ENCODE assay signal across 8 mouse cellular contexts in the genomic region with DNA sequence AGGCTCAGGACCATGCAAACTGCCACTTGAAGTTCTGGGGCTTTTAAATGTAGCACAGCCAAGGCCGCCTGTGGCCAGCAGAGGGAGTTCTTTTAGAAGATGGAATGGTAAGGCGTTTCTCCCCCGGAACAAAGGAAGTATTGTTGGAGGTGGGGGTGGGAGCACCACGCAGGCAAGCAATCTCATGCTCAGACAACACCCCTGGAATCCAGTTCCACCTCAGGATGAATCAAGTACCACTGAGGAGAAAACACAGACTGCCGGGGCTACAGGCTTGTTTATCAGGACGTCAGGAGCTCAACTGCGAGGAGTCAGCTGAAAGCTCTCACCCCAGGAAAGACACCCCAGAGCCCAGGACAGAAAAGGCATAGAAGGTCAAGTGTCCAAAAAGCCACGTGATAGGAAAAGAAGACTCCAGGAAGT. TPM values are rescaled to one million over a fixed set of nuclear protein-coding genes. Genes with fewer than 3 reads are reported as not detected.
DNase-seq lines count a peak whose midpoint lies in the region; ATAC-seq and TF ChIP-seq lines count a peak whose summit lies in the region.

No protein-coding gene starts in this region.

- peaks cover 5% of the 10 kb centered on the region; the same call in 1 of the 2 replicates for H3K36me3 ChIP-seq in ES-E14 (ENCODE audit: control insufficient read depth, insufficient read depth, low read length, poor library complexity, severe bottlenecking)
- no peaks in the 10 kb centered on the region for H3K36me3 ChIP-seq in forebrain, embryonic 12.5 days (replicated peaks)
- no peaks in the 10 kb centered on the region for H3K36me3 ChIP-seq in heart, postnatal 0 days (replicated peaks; ENCODE audit: control insufficient read depth, insufficient read depth, low read length)

- H3K4me3 ChIP-seq in ES-E14 (ENCODE audit: insufficient read depth in 1 of 2, low read depth in 1 of 2, low read length in 2 of 2, poor library complexity in 1 of 2, severe bottlenecking in 1 of 2): no peak overlapping the region
- peak overlapping the region; percentile 34 for H3K4me3 ChIP-seq in brown adipose tissue, adult 24 weeks (ENCODE audit: insufficient read depth, low read depth, low read length)
- no peak overlapping the region for H3K4me3 ChIP-seq in forebrain, embryonic 12.5 days (replicated peaks)
- H3K4me3 ChIP-seq in heart, postnatal 0 days (ENCODE audit: low read depth, low read length): no peak overlapping the region
- peak overlapping the region; percentile 3 for H3K4me3 ChIP-seq in lung, adult 2 months (replicated peaks; ENCODE audit: extremely low read depth, low read depth, low read length)

- peaks cover 0 to 22% of the 10 kb centered on the region in 2 experiments; a peak in 3 of 4 replicates for H3K4me1 ChIP-seq in ES-E14 (ENCODE audit: control insufficient read depth in 2 of 2, insufficient read depth in 2 of 2, low read length in 2 of 2, poor library complexity in 1 of 2)
- peaks cover 24% of the 10 kb centered on the region for H3K4me1 ChIP-seq in brown adipose tissue, adult 24 weeks (ENCODE audit: control insufficient read depth, insufficient read depth, insufficient read length, low read length)
- H3K4me1 ChIP-seq in forebrain, embryonic 12.5 days: peaks cover 35% of the 10 kb centered on the region
- H3K4me1 ChIP-seq in heart, postnatal 0 days (ENCODE audit: control insufficient read depth, insufficient read depth): peaks cover 23% of the 10 kb centered on the region
- H3K4me1 ChIP-seq in lung, adult 2 months (ENCODE audit: control insufficient read depth, insufficient read depth, low read length): peaks cover 32% of the 10 kb centered on the region

- in situ Hi-C loops in ES-E14 (cut with MboI; ENCODE audit: low sequenced_read_pairs in 2 of 2, unreplicated experiment in 2 of 2): no loop called here

- no peak for ATAC-seq in forebrain, embryonic 12.5 days (ENCODE audit: low FRiP score)
- no peak for ATAC-seq in heart, postnatal 0 days (ENCODE audit: insufficient read depth, low read depth)

- DNase-seq in ES-E14 (ENCODE audit: low read depth, low spot score): peak; percentile 90
- peak; percentile 82 for DNase-seq in heart, postnatal 0 days (ENCODE audit: low spot score)
- peak; percentile 66 to 85 for DNase-seq in kidney, postnatal 36 days
- DNase-seq in lung, adult 2 months: peak; percentile 71
- peak; percentile 74 for DNase-seq in retina, embryonic 14.5 days (ENCODE audit: low spot score)
- peak; percentile 74 to 75 for DNase-seq in thymus, postnatal 36 days

- no peak overlapping the region; the same call in 1 of the 2 replicates for H3K9ac ChIP-seq in ES-E14 (ENCODE audit: insufficient read depth, low read depth, low read length, poor library complexity, severe bottlenecking)
- no peak overlapping the region for H3K9ac ChIP-seq in forebrain, embryonic 12.5 days
- no peak overlapping the region for H3K9ac ChIP-seq in heart, postnatal 0 days (replicated peaks; ENCODE audit: low read depth, low read length)

- no peak for TF ChIP-seq POLR2A in lung, adult 2 months (IDR thresholded peaks at IDR 0.05; ENCODE audit: borderline replicate concordance, extremely low read depth, low read depth, low read length)

- peak; percentile 67; the same call in 1 of the 2 replicates for TF ChIP-seq EP300 in heart, postnatal 0 days (IDR thresholded peaks at IDR 0.05; ENCODE audit: low read depth)

- H3K9me3 ChIP-seq in ES-E14 (ENCODE audit: control insufficient read depth, insufficient read depth, low read depth, low read length): no peaks in the 10 kb centered on the region
- no peaks in the 10 kb centered on the region for H3K9me3 ChIP-seq in forebrain, embryonic 12.5 days
- no peaks in the 10 kb centered on the region for H3K9me3 ChIP-seq in heart, postnatal 0 days (replicated peaks; ENCODE audit: control insufficient read depth, low read length)

- WGBS in forebrain, embryonic 12.5 days: 24% methylated on average over 8 of the region's 8 CpGs
- WGBS in heart, postnatal 0 days: 11% methylated on average over 8 of the region's 8 CpGs
- 14% methylated on average over 8 of the region's 8 CpGs for whole genome bisulfite sequencing in lung, adult 2 months

- TF ChIP-seq CTCF in heart, postnatal 0 days (IDR thresholded peaks at IDR 0.05; ENCODE audit: low read depth): peak; percentile 75
- peak; percentile 74 for TF ChIP-seq CTCF in lung, adult 2 months (IDR thresholded peaks at IDR 0.05; ENCODE audit: insufficient read depth, low read length)

- peak overlapping the region; percentile 50; the same call in 1 of the 2 replicates for H3K27ac ChIP-seq in ES-E14 (ENCODE audit: insufficient read depth, low read depth, low read length, poor library complexity, severe bottlenecking)
- H3K27ac ChIP-seq in brown adipose tissue, adult 24 weeks (replicated peaks; ENCODE audit: low read depth, low read length): peak overlapping the region; percentile 62
- H3K27ac ChIP-seq in forebrain, embryonic 12.5 days: peak overlapping the region; percentile 69; the same call in 1 of the 2 replicates
- H3K27ac ChIP-seq in heart, postnatal 0 days (ENCODE audit: low read depth): peak overlapping the region; percentile 96

- no peaks in the 10 kb centered on the region for H3K27me3 ChIP-seq in forebrain, embryonic 12.5 days
- no peaks in the 10 kb centered on the region for H3K27me3 ChIP-seq in heart, postnatal 0 days (ENCODE audit: control insufficient read depth, insufficient read depth, low read length)

- no peak overlapping the region for H3K4me2 ChIP-seq in forebrain, embryonic 12.5 days
- peak overlapping the region; percentile 17; the same call in 1 of the 2 replicates for H3K4me2 ChIP-seq in heart, postnatal 0 days (ENCODE audit: low read depth, low read length)

TF ChIP-seq in ES-E14, 5 proteins besides CTCF, POLR2A, EP300 and RAD21:
- TF ChIP-seq ZC3H11A (IDR thresholded peaks at IDR 0.05; ENCODE audit: borderline replicate concordance, low read depth, low read length) (peak; percentile 57; the same call in 1 of the 2 replicates), MAFK (IDR thresholded peaks at IDR 0.05; ENCODE audit: insufficient read depth, low read depth, low read length) (no peak)

RNA-seq across cellular contexts. Expression of a gene that starts 40.0 kb away (rescaled TPM):
- 26.8 and 35.9 TPM in 2 replicates for total RNA-seq in ES-E14 (2012; rRNA removed)
- 13.8 and 15.4 TPM in 2 replicates for polyA plus RNA-seq in brown adipose tissue, adult 24 weeks (2012; ENCODE audit: insufficient read depth, insufficient read length, missing spikeins)
- 63.2 and 72.4 TPM in 2 replicates for polyA plus RNA-seq in forebrain, embryonic 12.5 days (2016; fragmentation: Nextera tagmentation; extraction: Ambion mirVana)
- total RNA-seq in heart, postnatal 0 days (2014; rRNA removed; ENCODE audit: low replicate concordance): 43.3 and 54.5 TPM in 2 replicates
- polyA plus RNA-seq in heart, postnatal 0 days (2015; fragmentation: Nextera tagmentation; extraction: Ambion mirVana): 16.5 and 19.2 TPM in 2 replicates
- 24.8 and 28.3 TPM in 2 replicates for polyA plus RNA-seq in lung, adult 2 months (2012; rRNA removed)

RNA-seq across cellular contexts. Expression of a gene that starts 50.6 kb away (rescaled TPM):
- 0.36 TPM in 1 of 2 replicates, not detected in the other for total RNA-seq in ES-E14 (2012; rRNA removed)
- not detected in 2 replicates for polyA plus RNA-seq in brown adipose tissue, adult 24 weeks (2012; ENCODE audit: insufficient read depth, insufficient read length, missing spikeins)
- not detected in 2 replicates for polyA plus RNA-seq in forebrain, embryonic 12.5 days (2016; fragmentation: Nextera tagmentation; extraction: Ambion mirVana)
- total RNA-seq in heart, postnatal 0 days (2014; rRNA removed; ENCODE audit: low replicate concordance): not detected in 2 replicates
- not detected in 2 replicates for polyA plus RNA-seq in heart, postnatal 0 days (2015; fragmentation: Nextera tagmentation; extraction: Ambion mirVana)
- polyA plus RNA-seq in lung, adult 2 months (2012; rRNA removed): 0.11 TPM in 1 of 2 replicates, not detected in the other

Comparison
In these comparisons a context has a peak if more than half of its experiments do, and no peak if none do; other contexts are left out.
1. H3K4me3 ChIP-seq: peak in brown adipose tissue, adult 24 weeks (single experiment) and lung, adult 2 months (single experiment); none in ES-E14 (0 of 2), forebrain, embryonic 12.5 days (single experiment) and heart, postnatal 0 days (single experiment).
2. Peak in every context shown above with its lines, with median percentiles within 50 percentile points of each other: DNase-seq and H3K27ac ChIP-seq.